Mouse (Mus musculus): ENCODE results near the gene Sds. TPM values are rescaled to one million over a fixed set of nuclear protein-coding genes. Genes with fewer than 3 reads are reported as not detected.

The Sds gene
- polyA plus RNA-seq, 1 experiment from 2014 or later: 1.6 TPM

DNA sequence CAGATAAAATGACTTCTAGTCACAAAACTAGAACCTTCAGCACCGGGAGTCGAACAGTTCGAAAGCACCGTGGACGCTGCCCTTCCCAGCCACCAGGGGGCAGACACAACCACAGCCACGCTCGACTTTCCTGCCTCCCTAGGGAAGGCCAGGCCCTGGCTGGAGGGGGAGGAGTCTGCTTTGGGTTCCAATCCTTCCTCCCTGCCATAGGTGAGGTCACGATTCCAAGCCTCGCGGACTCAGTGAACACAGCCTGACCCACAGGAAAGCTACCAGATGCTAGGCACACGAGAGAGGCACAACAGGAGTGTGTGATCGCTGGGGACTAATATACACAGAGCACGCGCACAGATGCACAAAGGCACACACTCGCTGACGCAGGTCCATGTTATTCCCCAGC lies 29.0 kb downstream of the Sds start:
- WGBS (ENCODE audit: insufficient replicate concordance): 18% methylated on average over 16 of the region's 16 CpGs
- no peak overlapping the region for H3K4me3 ChIP-seq (replicated peaks)
- H3K27me3 ChIP-seq: no peaks in the 10 kb centered on the region
- H3K4me2 ChIP-seq: peak overlapping the region; percentile 46
- no peak overlapping the region for H3K9ac ChIP-seq
- no peaks in the 10 kb centered on the region for H3K9me3 ChIP-seq (replicated peaks)
- H3K36me3 ChIP-seq (replicated peaks): no peaks in the 10 kb centered on the region
- H3K27ac ChIP-seq (replicated peaks): no peak overlapping the region
- H3K4me1 ChIP-seq (replicated peaks): peaks cover 25% of the 10 kb centered on the region
- peak; percentile 17; the same call in 1 of the 2 replicates for ATAC-seq (ENCODE audit: insufficient read depth)

DNA sequence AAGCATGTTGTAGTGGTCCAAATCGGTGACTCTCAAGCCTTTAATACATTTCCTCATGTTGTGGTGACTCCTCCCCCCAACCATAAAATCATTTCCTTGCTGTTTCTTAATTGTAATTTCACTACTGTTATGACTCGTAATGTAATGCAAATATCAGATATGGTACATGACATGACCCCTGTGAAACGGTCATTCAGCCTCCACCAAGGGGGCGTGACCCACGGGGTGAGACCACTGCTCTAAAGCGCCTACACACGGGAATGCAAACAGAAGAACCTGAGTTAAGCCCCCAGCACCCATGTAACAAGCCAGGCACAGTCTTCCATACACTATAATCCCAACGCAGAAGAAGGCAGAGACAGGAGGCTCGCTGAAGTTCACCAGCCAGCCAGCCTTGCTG lies 29.5 kb downstream of the Sds start:
- H3K4me3 ChIP-seq (replicated peaks): no peak overlapping the region
- H3K4me1 ChIP-seq (replicated peaks): peaks cover 29% of the 10 kb centered on the region
- peak overlapping the region; percentile 46 for H3K4me2 ChIP-seq
- 55% methylated on average over 9 of the region's 9 CpGs for WGBS (ENCODE audit: insufficient replicate concordance)
- H3K27me3 ChIP-seq: no peaks in the 10 kb centered on the region
- no peak for ATAC-seq (ENCODE audit: insufficient read depth)
- no peak overlapping the region for H3K27ac ChIP-seq (replicated peaks)
- H3K36me3 ChIP-seq (replicated peaks): no peaks in the 10 kb centered on the region
- H3K9me3 ChIP-seq (replicated peaks): no peaks in the 10 kb centered on the region
- no peak overlapping the region for H3K9ac ChIP-seq

DNA sequence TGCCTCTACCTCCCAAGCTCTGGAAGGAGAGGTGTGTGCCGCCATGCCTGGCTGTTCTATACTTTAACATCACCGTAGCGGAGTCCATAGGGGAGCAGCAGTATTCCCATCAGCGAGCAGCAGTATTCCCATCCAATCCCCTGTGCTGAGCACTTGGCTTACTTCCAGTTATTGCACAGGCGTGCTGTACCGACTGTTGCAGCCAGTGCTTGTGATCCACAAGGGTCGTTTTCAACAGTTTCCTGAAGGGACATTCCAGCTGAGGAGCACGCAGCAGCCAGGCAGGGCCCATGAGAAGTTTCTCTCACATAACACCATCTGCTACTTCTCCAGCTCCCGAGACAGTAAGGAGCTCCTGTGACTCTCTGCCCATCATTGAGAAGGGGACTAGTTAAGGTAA lies 30.2 kb downstream of the Sds start:
- Histone ChIP-seq H3K4me2 (no peak overlapping the region), H3K4me1 (replicated peaks) (peaks cover 36% of the 10 kb centered on the region), H3K36me3 (replicated peaks) (no peaks in the 10 kb centered on the region), H3K9ac (no peak overlapping the region), H3K27ac (replicated peaks) (no peak overlapping the region), H3K27me3 (0 out of 2 replicates have a peak, but pooled peaks cover 2% of the 10 kb centered on the region), H3K4me3 (replicated peaks) (no peak overlapping the region), H3K9me3 (replicated peaks) (no peaks in the 10 kb centered on the region)
- ATAC-seq (ENCODE audit: insufficient read depth): no peak
- WGBS (ENCODE audit: insufficient replicate concordance): 58% methylated on average over 9 of the region's 9 CpGs

DNA sequence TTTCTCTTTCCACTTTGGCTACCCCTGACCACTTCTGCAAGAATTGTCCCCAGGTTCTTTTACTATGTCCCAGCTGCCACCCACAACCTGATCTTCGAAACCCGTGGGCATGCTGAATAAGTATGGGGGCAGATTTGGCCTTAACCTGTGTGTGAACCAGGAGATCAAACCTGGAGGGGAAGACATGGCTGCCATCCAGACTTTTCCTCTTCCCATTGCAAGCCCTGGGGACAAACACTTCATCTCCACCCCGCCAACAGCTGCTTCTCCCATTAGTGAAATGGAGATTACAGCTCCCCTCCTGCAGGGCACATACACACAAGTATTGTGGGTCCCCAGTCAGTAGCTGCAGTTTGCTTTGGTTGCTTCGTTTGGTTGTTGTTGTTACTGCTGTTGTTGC lies 31.0 kb downstream of the Sds start:
- Histone ChIP-seq H3K9ac (no peak overlapping the region), H3K27ac (replicated peaks) (no peak overlapping the region), H3K4me2 (no peak overlapping the region), H3K4me1 (replicated peaks) (peaks cover 38% of the 10 kb centered on the region), H3K27me3 (peaks cover 10% of the 10 kb centered on the region; the same call in 1 of the 2 replicates), H3K4me3 (replicated peaks) (no peak overlapping the region), H3K9me3 (replicated peaks) (no peaks in the 10 kb centered on the region), H3K36me3 (replicated peaks) (no peaks in the 10 kb centered on the region)
- 47% methylated on average over 4 of the region's 4 CpGs for WGBS (ENCODE audit: insufficient replicate concordance)
- ATAC-seq (ENCODE audit: insufficient read depth): no peak

DNA sequence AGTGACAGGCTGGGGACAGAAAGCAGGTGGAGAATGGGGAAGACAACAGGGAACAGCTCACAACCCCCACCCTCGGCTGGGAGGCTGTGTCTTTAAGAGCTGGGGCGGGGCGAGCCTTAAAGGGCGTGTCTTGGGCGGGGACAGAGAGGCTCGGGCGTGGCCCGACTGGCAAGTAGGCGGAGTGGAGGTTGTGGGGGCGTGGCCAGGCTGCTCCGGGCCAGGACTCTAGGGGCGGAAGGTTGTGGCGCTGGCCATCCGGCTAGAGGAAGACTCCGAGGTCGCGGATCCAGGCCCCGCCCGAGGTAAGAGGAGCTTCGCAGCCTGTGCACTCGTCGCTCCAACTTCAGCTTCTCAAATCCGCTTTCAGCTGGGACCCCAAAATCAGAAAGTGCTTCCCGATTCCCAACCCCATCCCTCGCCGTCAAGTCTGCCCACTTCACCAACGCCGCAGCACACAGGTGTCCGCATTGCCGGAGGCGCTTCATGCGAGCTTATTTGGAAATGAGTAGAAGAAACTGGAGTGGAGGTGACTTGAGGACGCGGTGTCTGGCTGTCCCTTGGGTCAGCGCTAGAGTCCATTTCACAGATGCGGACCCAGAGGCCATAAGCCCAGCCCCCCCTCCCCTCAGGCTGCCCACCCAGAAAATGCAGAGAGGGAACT lies 34.8 kb downstream of the Sds start, which contains the start of gene Slc8b1:
Slc8b1 (plus strand) TSS at position 187 of the 661 bp plus-strand sequence.
- H3K36me3 ChIP-seq (replicated peaks): 0 out of 2 replicates have a peak, but pooled peaks cover 5% of the 10 kb centered on the region
- peaks cover 48% of the 10 kb centered on the region for H3K4me1 ChIP-seq (replicated peaks)
- H3K4me3 ChIP-seq (replicated peaks): peak within 1 kb of the TSS; percentile 62
- H3K9me3 ChIP-seq (replicated peaks): no peaks in the 10 kb centered on the region
- under 1% methylated on average over 36 of the region's 36 CpGs for WGBS (ENCODE audit: insufficient replicate concordance)
- peak within 1 kb of the TSS; percentile 71 for H3K27ac ChIP-seq (replicated peaks)
- peaks cover 10% of the 10 kb centered on the region; the same call in 1 of the 2 replicates for H3K27me3 ChIP-seq
- peak within 1 kb of the TSS; percentile 53 for H3K9ac ChIP-seq
- peak; percentile 86 for ATAC-seq (ENCODE audit: insufficient read depth)
- peak within 1 kb of the TSS; percentile 77 for H3K4me2 ChIP-seq

DNA sequence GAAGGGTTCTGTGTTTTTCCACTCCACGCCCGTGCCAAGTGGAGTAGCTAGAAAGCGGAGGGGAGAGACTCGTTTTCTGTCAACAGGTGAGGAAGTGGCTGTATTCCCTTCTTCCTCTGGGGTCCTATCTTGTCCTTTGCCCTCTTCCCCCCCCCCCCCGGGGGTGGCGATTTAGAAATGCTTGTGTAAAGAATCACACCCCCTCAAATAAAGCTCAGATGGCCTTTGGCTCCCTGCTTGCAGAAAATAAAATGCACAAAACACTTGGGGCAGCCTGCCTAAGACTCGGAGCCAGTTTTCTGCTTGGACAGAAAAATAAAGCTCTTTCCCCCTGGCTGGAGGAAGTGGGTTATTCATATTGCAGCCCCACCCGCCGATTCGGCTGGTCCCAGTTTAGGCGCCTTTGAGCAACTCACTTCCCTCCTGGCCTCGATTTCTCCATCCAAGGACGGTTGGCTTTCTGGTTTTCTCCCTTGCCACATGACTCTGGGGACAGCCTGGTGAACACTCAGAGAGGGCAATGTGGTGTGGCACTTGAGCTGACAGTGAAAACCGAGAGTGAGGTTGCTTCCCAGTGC lies 35.4 kb downstream of the Sds start:
- no peaks in the 10 kb centered on the region for H3K9me3 ChIP-seq (replicated peaks)
- peak overlapping the region; percentile 53 for H3K9ac ChIP-seq
- H3K27me3 ChIP-seq: peaks cover 10% of the 10 kb centered on the region; the same call in 1 of the 2 replicates
- H3K4me3 ChIP-seq (replicated peaks): peak overlapping the region; percentile 62
- H3K4me1 ChIP-seq (replicated peaks): peaks cover 54% of the 10 kb centered on the region
- 5% methylated on average over 14 of the region's 14 CpGs for WGBS (ENCODE audit: insufficient replicate concordance)
- H3K27ac ChIP-seq (replicated peaks): peak overlapping the region; percentile 71
- ATAC-seq (ENCODE audit: insufficient read depth): 0 out of 2 replicates have a peak, but pooled peaks have one; percentile 1
- H3K36me3 ChIP-seq (replicated peaks): 0 out of 2 replicates have a peak, but pooled peaks cover 5% of the 10 kb centered on the region
- peak overlapping the region; percentile 77 for H3K4me2 ChIP-seq

DNA sequence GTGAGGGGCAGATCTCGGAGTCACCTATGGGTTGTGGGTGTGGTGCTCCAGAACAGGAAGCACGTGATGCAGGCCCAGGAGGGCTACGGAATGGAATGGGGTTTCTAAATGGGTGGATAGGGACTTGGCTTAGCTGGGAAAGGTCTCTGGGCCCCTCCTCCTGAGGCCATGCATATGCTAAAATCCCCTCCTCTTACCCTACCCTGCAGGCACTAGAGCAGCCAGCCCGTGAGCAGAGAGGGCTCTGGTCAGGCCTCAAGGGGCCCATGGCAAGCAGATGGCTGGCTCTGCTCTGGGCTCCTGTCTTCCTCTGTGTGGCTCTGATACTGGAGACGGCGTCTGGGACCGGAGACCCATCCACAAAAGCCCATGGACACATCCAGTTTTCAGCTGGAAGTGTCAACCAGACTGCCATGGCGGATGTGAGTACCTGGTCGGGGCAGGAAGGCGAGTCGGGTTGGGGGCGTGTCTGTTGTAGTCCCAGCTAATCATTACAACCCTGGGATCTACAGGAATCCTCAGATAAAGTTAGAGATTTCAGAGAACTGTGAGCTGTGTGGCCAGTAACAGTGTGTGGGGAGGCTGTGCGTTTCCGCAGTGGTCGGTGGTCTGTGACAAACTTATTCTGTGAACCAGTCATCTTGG lies 36.7 kb downstream of the Sds start:
- Histone ChIP-seq H3K4me2 (peak overlapping the region; percentile 77), H3K27me3 (peaks cover 10% of the 10 kb centered on the region; the same call in 1 of the 2 replicates), H3K9me3 (replicated peaks) (no peaks in the 10 kb centered on the region), H3K4me3 (replicated peaks) (peak overlapping the region; percentile 62; the same call in 1 of the 2 replicates), H3K9ac (no peak overlapping the region), H3K27ac (replicated peaks) (no peak overlapping the region), H3K4me1 (replicated peaks) (peaks cover 64% of the 10 kb centered on the region), H3K36me3 (replicated peaks) (0 out of 2 replicates have a peak, but pooled peaks cover 5% of the 10 kb centered on the region)
- no peak for ATAC-seq (ENCODE audit: insufficient read depth)
- 57% methylated on average over 15 of the region's 15 CpGs for WGBS (ENCODE audit: insufficient replicate concordance)

DNA sequence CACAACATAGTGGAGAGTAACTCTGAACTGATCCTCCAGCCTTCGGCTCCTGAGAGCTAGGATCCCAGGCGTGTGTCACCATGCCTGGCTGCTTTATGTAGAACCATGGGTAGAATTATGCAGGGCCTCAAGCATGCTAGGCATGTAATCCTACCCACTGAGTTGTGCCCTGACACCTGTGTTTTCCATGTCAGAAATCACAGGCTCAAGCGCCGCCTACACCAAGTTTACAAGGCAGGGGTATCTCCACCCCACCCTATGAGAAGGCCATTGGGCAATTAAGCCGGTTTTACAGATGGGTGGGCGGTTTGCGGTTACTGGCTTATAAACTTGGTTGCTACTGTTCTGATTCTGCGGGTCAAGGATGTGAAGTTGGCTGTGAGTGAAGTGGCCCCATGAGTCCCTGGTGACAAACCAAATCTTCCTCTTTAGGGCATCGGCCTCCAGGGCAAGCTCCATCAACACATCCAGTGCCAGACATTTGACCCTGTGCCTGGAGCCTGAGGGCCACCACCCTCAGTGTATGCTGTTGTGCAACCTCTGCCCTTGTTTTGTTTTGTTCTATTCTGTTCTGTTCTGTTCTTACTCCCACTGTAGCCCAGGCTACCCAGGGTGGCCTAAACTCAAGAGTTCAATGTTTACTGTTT lies 37.8 kb downstream of the Sds start:
- WGBS (ENCODE audit: insufficient replicate concordance): 78% methylated on average over 9 of the region's 9 CpGs
- peak overlapping the region; percentile 3; the same call in 1 of the 2 replicates for H3K4me2 ChIP-seq

DNA sequence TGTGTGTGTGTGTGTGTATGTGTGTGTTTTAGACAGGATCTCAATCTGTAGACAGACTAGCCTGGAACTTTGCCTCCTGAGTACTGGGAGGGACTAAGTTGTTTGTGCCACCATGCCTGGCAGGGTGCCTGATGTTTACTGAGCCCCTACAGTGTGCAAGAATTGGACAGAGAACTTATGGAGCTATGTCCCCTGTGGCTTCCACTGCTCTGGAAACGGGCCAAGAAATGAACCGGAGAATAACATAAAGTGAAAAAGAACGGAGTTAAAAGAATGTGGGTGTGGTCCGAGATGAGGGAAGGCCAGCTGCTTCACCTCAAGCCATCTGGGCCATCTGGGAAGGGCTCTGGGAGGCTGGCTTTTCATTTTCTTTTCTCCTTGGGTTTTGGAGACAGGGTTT lies 38.4 kb downstream of the Sds start:
- no peak overlapping the region for H3K4me2 ChIP-seq
- peaks cover 10% of the 10 kb centered on the region; the same call in 1 of the 2 replicates for H3K27me3 ChIP-seq
- H3K9ac ChIP-seq: no peak overlapping the region
- no peak for ATAC-seq (ENCODE audit: insufficient read depth)
- no peak overlapping the region for H3K4me3 ChIP-seq (replicated peaks)
- no peaks in the 10 kb centered on the region for H3K9me3 ChIP-seq (replicated peaks)
- peaks cover 9% of the 10 kb centered on the region; the same call in 1 of the 2 replicates for H3K36me3 ChIP-seq (replicated peaks)
- WGBS (ENCODE audit: insufficient replicate concordance): 56% methylated on average over 4 of the region's 4 CpGs
- H3K4me1 ChIP-seq (replicated peaks): peaks cover 64% of the 10 kb centered on the region
- no peak overlapping the region for H3K27ac ChIP-seq (replicated peaks)

More for the DNA sequence above, 37.8 kb downstream of the Sds start:
- H3K27ac ChIP-seq (replicated peaks): no peak overlapping the region
- 0 out of 2 replicates have a peak, but pooled peaks cover 5% of the 10 kb centered on the region for H3K36me3 ChIP-seq (replicated peaks)
- ATAC-seq (ENCODE audit: insufficient read depth): no peak
- H3K4me3 ChIP-seq (replicated peaks): no peak overlapping the region
- no peak overlapping the region for H3K9ac ChIP-seq
- no peaks in the 10 kb centered on the region for H3K9me3 ChIP-seq (replicated peaks)
- H3K27me3 ChIP-seq: peaks cover 10% of the 10 kb centered on the region; the same call in 1 of the 2 replicates
- peaks cover 64% of the 10 kb centered on the region for H3K4me1 ChIP-seq (replicated peaks)

DNA sequence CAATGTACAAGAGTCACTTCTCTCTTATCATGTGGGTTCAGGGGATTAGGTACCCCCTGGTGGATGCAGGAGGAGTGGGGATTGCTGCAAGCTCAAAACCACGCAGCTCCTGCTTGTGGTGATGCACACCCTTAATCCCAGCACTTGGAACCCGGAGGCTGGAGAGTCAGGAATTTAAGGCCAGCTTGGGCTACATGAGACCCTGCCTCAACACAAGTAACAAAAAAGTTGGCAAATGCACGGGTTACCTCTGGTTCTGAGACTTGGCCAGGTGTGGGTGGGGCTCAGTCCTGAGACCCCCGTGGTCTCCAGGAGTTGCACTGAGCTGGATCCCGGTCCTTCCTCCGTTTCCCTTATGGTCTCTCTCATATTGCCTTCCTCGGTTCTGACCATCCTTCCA lies 39.1 kb downstream of the Sds start:
- no peak overlapping the region for H3K9ac ChIP-seq
- no peak overlapping the region for H3K27ac ChIP-seq (replicated peaks)
- no peaks in the 10 kb centered on the region for H3K9me3 ChIP-seq (replicated peaks)
- peaks cover 10% of the 10 kb centered on the region; the same call in 1 of the 2 replicates for H3K27me3 ChIP-seq
- no peak overlapping the region for H3K4me3 ChIP-seq (replicated peaks)
- H3K4me1 ChIP-seq (replicated peaks): peaks cover 64% of the 10 kb centered on the region
- 70% methylated on average over 7 of the region's 7 CpGs for WGBS (ENCODE audit: insufficient replicate concordance)
- no peak overlapping the region for H3K4me2 ChIP-seq
- ATAC-seq (ENCODE audit: insufficient read depth): no peak
- peaks cover 12% of the 10 kb centered on the region; the same call in 1 of the 2 replicates for H3K36me3 ChIP-seq (replicated peaks)

Data from liver, embryonic 15.5 days (tissue).